In genomic region chr3:158009762-158010320, GRCm38 (mm10) we compare ENCODE assay signal across 13 mouse cellular contexts. TPM values are rescaled to one million over a fixed set of nuclear protein-coding genes. Genes with fewer than 3 reads are reported as not detected.
A peak's percentile ranks its signal among the peaks of the same experiment; 100 is the strongest.
DNase-seq lines count a peak whose midpoint lies in the region; ATAC-seq and TF ChIP-seq lines count a peak whose summit lies in the region.
"Had no signal": no experiment of that assay in that cellular context is flagged by ENCODE, and none has a peak within 500 bp of the region (broad histone marks: within the 10 kb centered on the region; RNA-seq: fewer than 3 reads in every experiment).

No protein-coding gene starts in this region.

- peaks cover 55% of the 10 kb centered on the region for H3K36me3 ChIP-seq in forebrain, embryonic 13.5 days (ENCODE audit: poor library complexity, severe bottlenecking)
- peaks cover 50% of the 10 kb centered on the region for H3K36me3 ChIP-seq in forebrain, embryonic 12.5 days (replicated peaks)
- peaks cover 10% of the 10 kb centered on the region; the same call in 1 of the 2 replicates for H3K36me3 ChIP-seq in limb, embryonic 11.5 days (ENCODE audit: control insufficient read depth, insufficient read depth, low read length)
- peaks cover 70% of the 10 kb centered on the region for H3K36me3 ChIP-seq in limb, embryonic 10.5 days
- peaks cover 53% of the 10 kb centered on the region for H3K36me3 ChIP-seq in G1E (replicated peaks)

- no peak overlapping the region for H3K4me3 ChIP-seq in forebrain, embryonic 13.5 days
- no peak overlapping the region for H3K4me3 ChIP-seq in forebrain, embryonic 12.5 days (replicated peaks)
- H3K4me3 ChIP-seq in limb, embryonic 11.5 days (ENCODE audit: low read depth, low read length) = no peak overlapping the region
- no peak overlapping the region for H3K4me3 ChIP-seq in limb, embryonic 10.5 days
- no peak overlapping the region for H3K4me3 ChIP-seq in G1E (ENCODE audit: low read depth, low read length)
- H3K4me3 ChIP-seq: embryonic facial prominence, embryonic 12.5 days; liver, embryonic 13.5 days had no signal

- H3K27me3 ChIP-seq in forebrain, embryonic 13.5 days = no peaks in the 10 kb centered on the region
- H3K27me3 ChIP-seq in forebrain, embryonic 12.5 days = no peaks in the 10 kb centered on the region
- H3K27me3 ChIP-seq in limb, embryonic 11.5 days (ENCODE audit: control insufficient read depth, insufficient read depth, low read length) = no peaks in the 10 kb centered on the region
- H3K27me3 ChIP-seq in limb, embryonic 10.5 days (ENCODE audit: low read depth, poor library complexity, severe bottlenecking) = no peaks in the 10 kb centered on the region
- no peaks in the 10 kb centered on the region for H3K27me3 ChIP-seq in G1E (ENCODE audit: insufficient read depth, low read length)
- H3K27me3 ChIP-seq: embryonic facial prominence, embryonic 12.5 days; liver, embryonic 13.5 days had no signal

- no peak for DNase-seq in limb, embryonic 11.5 days (ENCODE audit: low spot score)
- no peak for DNase-seq in limb, embryonic 10.5 days (ENCODE audit: low spot score)
- DNase-seq in G1E (ENCODE audit: low spot score) (no peak), adipocyte (ENCODE audit: low spot score) (no peak)
- peak; percentile 20 for DNase-seq in layer of hippocampus, adult 9-10 months (ENCODE audit: low spot score)
- DNase-seq: adrenal gland, adult 2 months; B cell, adult 2 months; liver, embryonic 13.5 days had no signal

- no peak overlapping the region for H3K27ac ChIP-seq in forebrain, embryonic 13.5 days
- H3K27ac ChIP-seq in forebrain, embryonic 12.5 days = no peak overlapping the region
- no peak overlapping the region for H3K27ac ChIP-seq in limb, embryonic 11.5 days (replicated peaks; ENCODE audit: low read depth, low read length)
- H3K27ac ChIP-seq in limb, embryonic 10.5 days = no peak overlapping the region
- H3K27ac ChIP-seq: embryonic facial prominence, embryonic 12.5 days; liver, embryonic 13.5 days had no signal

- TF ChIP-seq CTCF in G1E (IDR thresholded peaks at IDR 0.05; ENCODE audit: low read depth, low read length) = no peak

- 55% methylated on average over 1 of the region's 1 CpGs for WGBS in forebrain, embryonic 13.5 days
- WGBS in forebrain, embryonic 12.5 days = 57% methylated on average over 1 of the region's 1 CpGs
- 34% methylated on average over 1 of the region's 1 CpGs for WGBS in limb, embryonic 11.5 days
- WGBS in limb, embryonic 10.5 days = 35% methylated on average over 1 of the region's 1 CpGs

- peak; percentile 9; the same call in 1 of the 2 replicates for ATAC-seq in forebrain, embryonic 13.5 days
- no peak for ATAC-seq in forebrain, embryonic 12.5 days (ENCODE audit: low FRiP score)
- peak; percentile 41; the same call in 1 of the 2 replicates for ATAC-seq in limb, embryonic 11.5 days (ENCODE audit: insufficient number of reproducible peaks, low FRiP score, low TSS enrichment, low read depth)
- ATAC-seq in G1E (ENCODE audit: extremely low read depth, insufficient number of reproducible peaks, low FRiP score, poor library complexity, severe bottlenecking) = peak; percentile 29; the same call in 1 of the 2 replicates
- ATAC-seq in granulocyte monocyte progenitor cell, adult 5-6 weeks (replicated peaks; ENCODE audit: poor library complexity, severe bottlenecking) = no peak

- no peaks in the 10 kb centered on the region for H3K4me1 ChIP-seq in forebrain, embryonic 13.5 days
- H3K4me1 ChIP-seq in forebrain, embryonic 12.5 days = no peaks in the 10 kb centered on the region
- no peaks in the 10 kb centered on the region for H3K4me1 ChIP-seq in limb, embryonic 11.5 days (ENCODE audit: control insufficient read depth, insufficient read depth, low read length)
- no peaks in the 10 kb centered on the region for H3K4me1 ChIP-seq in limb, embryonic 10.5 days
- H3K4me1 ChIP-seq in G1E (ENCODE audit: insufficient read depth, low read depth, low read length) = peaks cover 6% of the 10 kb centered on the region; the same call in 1 of the 2 replicates
- H3K4me1 ChIP-seq: embryonic facial prominence, embryonic 12.5 days; liver, embryonic 13.5 days had no signal

- H3K9ac ChIP-seq in forebrain, embryonic 13.5 days = no peak overlapping the region
- H3K9ac ChIP-seq in forebrain, embryonic 12.5 days = no peak overlapping the region
- no peak overlapping the region for H3K9ac ChIP-seq in limb, embryonic 11.5 days (ENCODE audit: low read length)
- H3K9ac ChIP-seq: embryonic facial prominence, embryonic 12.5 days; liver, embryonic 13.5 days had no signal

- no peak overlapping the region for H3K4me2 ChIP-seq in forebrain, embryonic 13.5 days
- no peak overlapping the region for H3K4me2 ChIP-seq in forebrain, embryonic 12.5 days
- no peak overlapping the region for H3K4me2 ChIP-seq in limb, embryonic 11.5 days (ENCODE audit: low read depth, severe bottlenecking)
- H3K4me2 ChIP-seq: embryonic facial prominence, embryonic 12.5 days; heart, embryonic 11.5 days; liver, embryonic 13.5 days had no signal

- H3K9me3 ChIP-seq in forebrain, embryonic 13.5 days (replicated peaks) = no peaks in the 10 kb centered on the region
- H3K9me3 ChIP-seq in forebrain, embryonic 12.5 days = no peaks in the 10 kb centered on the region
- H3K9me3 ChIP-seq in limb, embryonic 11.5 days (ENCODE audit: control insufficient read depth, low read length) = no peaks in the 10 kb centered on the region
- H3K9me3 ChIP-seq in limb, embryonic 10.5 days (replicated peaks) = no peaks in the 10 kb centered on the region
- no peaks in the 10 kb centered on the region for H3K9me3 ChIP-seq in G1E (replicated peaks)
- H3K9me3 ChIP-seq: embryonic facial prominence, embryonic 12.5 days; liver, embryonic 13.5 days had no signal

RNA-seq across cellular contexts. Expression of gene Srsf11, which starts 26.6 kb away (rescaled TPM):
- 333 and 352 TPM in 2 replicates for polyA plus RNA-seq in forebrain, embryonic 13.5 days (2015; fragmentation: Nextera tagmentation; extraction: Ambion mirVana)
- polyA plus RNA-seq in forebrain, embryonic 12.5 days (2016; fragmentation: Nextera tagmentation; extraction: Ambion mirVana) = 346 and 368 TPM in 2 replicates
- polyA plus RNA-seq in limb, embryonic 11.5 days (2014; fragmentation: Nextera tagmentation; extraction: Ambion mirVana) = 361 and 379 TPM in 2 replicates
- polyA plus RNA-seq in limb, embryonic 10.5 days (2016; fragmentation: Nextera tagmentation; extraction: Ambion mirVana) = 321 and 333 TPM in 2 replicates
- total RNA-seq in G1E (2014; fragmentation: Nextera tagmentation) (399 and 426 TPM in 2 replicates), G1E (2017) (220 and 239 TPM in 2 replicates)
- 87.1 and 90.8 TPM in 2 replicates for polyA plus RNA-seq in G1E (2012)
- total RNA-seq in granulocyte monocyte progenitor cell, adult 5-6 weeks (2014; fragmentation: Nextera tagmentation) = 230 and 298 TPM in 2 replicates
- 237 and 325 TPM in 2 replicates for total RNA-seq in granulocyte monocyte progenitor cell, adult 5-6 weeks (2017)

RNA-seq across cellular contexts. Expression of gene Lrrc40, which starts 26.6 kb away (rescaled TPM):
- 65.8 and 75.4 TPM in 2 replicates for polyA plus RNA-seq in forebrain, embryonic 13.5 days (2015; fragmentation: Nextera tagmentation; extraction: Ambion mirVana)
- 80.9 and 81.0 TPM in 2 replicates for polyA plus RNA-seq in forebrain, embryonic 12.5 days (2016; fragmentation: Nextera tagmentation; extraction: Ambion mirVana)
- 85.8 and 88.0 TPM in 2 replicates for polyA plus RNA-seq in limb, embryonic 11.5 days (2014; fragmentation: Nextera tagmentation; extraction: Ambion mirVana)
- 82.3 and 82.7 TPM in 2 replicates for polyA plus RNA-seq in limb, embryonic 10.5 days (2016; fragmentation: Nextera tagmentation; extraction: Ambion mirVana)
- 78.3 and 105 TPM in 2 replicates for total RNA-seq in G1E (2014; fragmentation: Nextera tagmentation)
- total RNA-seq in G1E (2017) = 56.9 and 60.4 TPM in 2 replicates
- 33.0 TPM in 2 replicates for polyA plus RNA-seq in G1E (2012)
- 27.0 and 27.2 TPM in 2 replicates for total RNA-seq in granulocyte monocyte progenitor cell, adult 5-6 weeks (2014; fragmentation: Nextera tagmentation)
- 44.0 and 44.3 TPM in 2 replicates for total RNA-seq in granulocyte monocyte progenitor cell, adult 5-6 weeks (2017)

Comparison
In these comparisons a context has a peak if more than half of its experiments do, and no peak if none do; other contexts are left out.
1. ATAC-seq: peak in forebrain, embryonic 13.5 days (single experiment), limb, embryonic 11.5 days (single experiment) and G1E (single experiment); none in forebrain, embryonic 12.5 days (single experiment) and granulocyte monocyte progenitor cell, adult 5-6 weeks (single experiment).